Mouse (Mus musculus): ENCODE results near the gene Pitpnc1. TPM values are rescaled to one million over a fixed set of nuclear protein-coding genes. Genes with fewer than 3 reads are reported as not detected.

Gene Pitpnc1
- total RNA-seq, 2 experiments from 2014 or later = 51.2 to 54.5 TPM

DNA sequence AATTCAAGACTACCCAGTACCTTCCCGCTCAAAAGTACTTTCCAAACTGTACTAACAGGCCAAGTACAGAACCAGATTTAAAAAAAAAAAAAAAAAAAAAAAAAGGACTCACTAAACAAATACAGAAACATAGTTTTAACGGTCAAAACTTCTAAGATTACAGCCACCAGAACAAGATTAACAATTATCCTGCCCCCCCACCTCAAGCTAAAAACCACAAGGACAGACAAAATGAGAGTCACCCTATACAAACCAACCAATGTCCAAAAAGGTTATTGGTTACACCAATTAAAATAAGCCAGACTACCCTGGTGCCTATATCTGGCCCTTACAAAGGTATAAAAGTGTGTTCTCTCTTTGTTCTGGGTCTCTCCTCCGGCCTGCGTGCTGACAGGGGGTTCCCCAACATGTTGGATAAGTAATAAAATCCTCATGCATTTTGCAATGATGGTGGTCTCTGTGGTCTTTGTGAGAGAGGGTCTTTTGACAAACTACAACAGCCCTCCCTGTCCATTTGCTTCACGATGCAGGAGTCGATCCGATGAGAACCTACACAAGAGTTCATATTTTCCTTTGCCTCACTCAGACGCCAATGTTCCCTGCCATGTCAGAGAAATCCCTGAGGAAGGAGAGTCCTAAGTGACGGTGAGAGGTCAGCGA lies 54.5 kb downstream of the Pitpnc1 start:
- DNase-seq (ENCODE audit: low spot score in 2 of 2) = no peak
- intact Hi-C loops (cut with DNase I) = no loop called here

DNA sequence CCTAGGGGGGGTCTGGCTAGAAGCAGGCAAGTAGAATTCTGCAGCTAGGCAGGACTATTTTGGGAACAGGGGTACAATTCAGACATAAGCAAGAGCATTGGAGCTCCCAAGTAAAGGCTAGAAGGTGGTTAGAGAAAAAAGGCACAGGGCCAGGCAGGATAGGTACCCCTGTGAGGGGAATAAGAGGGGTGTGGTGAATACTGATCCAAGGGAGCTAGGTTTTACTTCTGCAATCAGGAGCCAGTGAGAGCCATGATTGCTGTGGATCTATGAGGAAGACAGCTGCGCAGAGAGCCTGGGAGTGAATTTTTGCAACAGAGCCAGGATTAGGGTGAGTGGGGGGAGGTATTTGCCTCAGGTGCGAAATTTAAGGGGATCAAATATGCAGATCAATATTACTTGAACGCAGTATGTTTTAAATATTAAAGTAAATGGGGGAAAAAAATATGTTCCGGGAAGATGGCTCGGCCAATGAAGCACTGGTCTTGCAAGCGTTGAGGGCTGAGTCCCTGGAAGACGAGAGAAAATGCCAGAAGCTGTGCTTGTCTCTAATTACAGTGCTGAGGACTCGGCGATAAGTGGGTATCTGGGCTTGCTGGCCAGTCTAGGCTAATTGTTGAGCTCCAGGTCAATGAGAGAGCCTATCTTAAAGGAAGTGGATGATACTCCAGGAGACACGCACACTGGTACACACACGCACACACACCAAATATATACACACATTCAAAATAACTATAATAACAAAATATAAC lies 55.3 kb downstream of the Pitpnc1 start:
- intact Hi-C loops (cut with DNase I) = loop anchor here (5.0 kb wide), 2 partner anchors 38 to 52 kb away; no protein-coding TSS in a partner anchor
- DNase-seq (ENCODE audit: low spot score in 2 of 2) = no peak

DNA sequence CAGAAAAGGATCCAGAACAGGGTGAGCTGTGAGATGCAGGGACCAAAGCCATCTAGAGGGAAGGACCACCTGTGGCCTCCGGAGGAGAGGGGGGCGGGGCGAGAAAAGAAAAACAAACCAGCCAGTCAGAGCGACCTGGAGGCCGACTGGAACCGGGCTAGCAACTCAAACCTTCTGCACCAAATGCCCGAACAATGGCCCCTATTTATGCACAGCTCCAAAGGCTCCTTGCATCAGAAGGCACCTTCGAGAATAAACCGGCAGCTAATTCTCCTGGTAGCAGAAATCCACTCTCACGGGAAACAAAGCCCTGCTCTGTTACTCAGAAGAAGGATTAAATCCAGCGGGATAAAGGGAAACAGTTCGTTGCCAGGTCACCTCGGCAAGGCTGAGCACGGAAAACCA lies 57.2 kb downstream of the Pitpnc1 start:
- intact Hi-C loops (cut with DNase I) = loop anchor here (5.0 kb wide), 2 partner anchors 36 to 54 kb away; no protein-coding TSS in a partner anchor
- peak; percentile 21 to 31 for DNase-seq (ENCODE audit: low spot score in 2 of 2)

DNA sequence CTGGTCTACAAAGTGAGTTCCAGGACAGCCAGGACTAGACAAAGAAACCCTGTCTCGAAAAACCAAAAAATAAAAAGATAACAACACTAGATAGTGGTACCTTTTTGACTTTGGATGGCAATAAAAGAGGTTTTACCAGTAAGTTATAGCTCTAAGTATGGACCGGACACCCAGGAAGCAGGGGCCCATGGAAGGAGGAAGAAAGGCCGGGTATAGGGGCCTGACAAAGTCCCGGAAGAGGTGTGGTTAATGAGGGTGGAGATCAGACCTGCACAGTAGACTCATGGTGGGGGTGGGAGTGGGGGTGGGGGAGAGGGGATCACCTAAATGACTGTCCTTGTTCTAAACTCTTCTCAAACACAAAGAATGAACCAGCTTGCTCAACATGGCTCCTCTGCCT lies 58.4 kb downstream of the Pitpnc1 start:
- intact Hi-C loops (cut with DNase I) = loop anchor here (5.0 kb wide), 2 partner anchors 35 to 55 kb away; no protein-coding TSS in a partner anchor

DNA sequence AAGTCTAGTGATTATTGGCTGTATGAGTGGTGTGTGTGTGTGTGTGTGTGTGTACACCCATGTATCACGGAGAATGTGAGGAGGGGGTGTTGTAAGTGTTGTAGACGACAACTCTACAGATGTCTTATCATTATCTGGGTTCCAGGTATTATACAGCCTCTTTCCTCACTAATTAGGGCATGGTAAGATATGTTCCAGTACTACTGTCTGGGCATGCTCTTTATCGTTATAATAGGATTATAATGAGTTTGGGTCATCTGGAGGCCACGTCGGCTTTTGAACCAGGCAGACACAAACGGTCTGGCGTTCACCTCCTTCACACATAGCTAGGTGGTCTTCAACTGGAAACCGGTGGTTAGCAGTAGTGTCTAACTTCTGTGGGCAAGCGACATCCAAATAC lies 58.9 kb downstream of the Pitpnc1 start:
- no peak for DNase-seq (ENCODE audit: low spot score in 2 of 2)
- intact Hi-C loops (cut with DNase I) = loop anchor here (5.0 kb wide), 2 partner anchors 34 to 56 kb away; no protein-coding TSS in a partner anchor

More for the DNA sequence above, 58.4 kb downstream of the Pitpnc1 start:
- DNase-seq (ENCODE audit: low spot score in 2 of 2) = no peak

DNA sequence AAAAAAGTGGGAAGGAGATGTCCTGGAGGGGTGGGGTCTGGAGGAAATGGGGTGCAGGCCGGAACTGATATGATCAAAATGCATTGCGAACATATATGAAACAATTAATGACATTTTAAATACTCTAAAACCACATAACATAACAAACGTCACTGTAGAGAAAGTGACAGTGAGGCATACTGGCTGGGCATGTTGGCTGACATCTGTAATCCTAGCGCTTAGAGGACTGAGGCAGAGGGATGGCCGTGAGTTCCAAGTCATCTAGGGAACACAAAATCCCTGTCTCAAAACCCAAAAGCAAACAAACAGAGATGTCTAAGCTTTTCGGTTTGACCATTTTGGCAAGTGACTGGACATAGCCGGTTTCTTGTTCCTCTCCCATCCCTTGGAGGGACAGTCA lies 59.7 kb downstream of the Pitpnc1 start:
- DNase-seq (ENCODE audit: low spot score in 2 of 2) = no peak
- intact Hi-C loops (cut with DNase I) = loop anchor here (5.0 kb wide), 2 partner anchors 34 to 56 kb away; no protein-coding TSS in a partner anchor

DNA sequence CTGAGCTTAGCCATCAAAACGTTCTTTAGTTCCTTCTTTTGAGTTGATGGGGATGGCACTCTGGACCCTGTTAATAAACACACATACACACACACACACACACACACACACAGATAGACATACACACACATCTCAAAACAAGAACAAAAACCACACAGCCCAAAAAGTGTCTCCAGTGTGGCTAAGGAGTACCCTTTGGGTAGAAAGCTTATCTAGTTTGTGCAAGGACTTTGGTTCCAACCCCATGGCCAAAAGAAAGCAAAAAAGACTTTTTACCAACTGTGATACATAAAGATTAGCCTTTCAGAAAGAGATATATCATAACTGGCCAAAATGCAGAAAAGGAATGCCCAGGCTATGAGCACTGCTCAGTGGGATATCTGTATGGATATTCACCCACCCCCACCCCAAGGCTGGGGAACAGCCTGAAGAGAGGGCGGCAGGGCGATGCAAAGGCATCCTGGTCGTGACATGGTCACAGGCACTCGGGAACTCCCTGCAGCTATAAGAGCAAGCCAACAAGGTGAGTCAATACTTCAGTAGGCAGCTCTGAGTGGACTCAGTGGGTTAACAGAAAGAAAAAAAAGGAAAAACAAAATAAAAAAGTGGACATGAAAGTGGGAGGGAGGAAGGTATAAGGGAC lies 60.3 kb downstream of the Pitpnc1 start:
- DNase-seq (ENCODE audit: low spot score in 2 of 2) = no peak
- intact Hi-C loops (cut with DNase I) = loop anchor here (5.0 kb wide), 2 partner anchors 33 to 57 kb away; no protein-coding TSS in a partner anchor

DNA sequence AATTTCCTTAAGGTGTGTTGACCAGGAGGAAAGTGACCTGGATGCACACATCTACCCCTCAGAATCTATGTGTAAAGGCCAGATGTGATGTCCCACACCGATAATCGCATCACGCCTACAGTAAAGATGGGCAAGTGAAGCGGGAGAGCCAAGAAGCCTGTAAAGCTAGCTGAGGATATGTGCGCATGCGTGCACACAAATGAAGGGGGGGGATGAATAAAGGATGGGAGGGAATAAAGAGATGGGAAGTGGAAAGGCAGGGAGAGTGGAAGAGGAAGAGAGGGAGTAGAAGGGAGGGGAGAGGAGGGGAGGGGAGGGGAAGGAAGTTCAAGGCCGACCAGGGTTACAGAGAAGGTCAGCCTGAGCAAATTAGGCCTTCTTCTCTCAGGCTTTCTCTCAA lies 61.6 kb downstream of the Pitpnc1 start:
- intact Hi-C loops (cut with DNase I) = no loop called here
- no peak for DNase-seq (ENCODE audit: low spot score in 2 of 2)

DNA sequence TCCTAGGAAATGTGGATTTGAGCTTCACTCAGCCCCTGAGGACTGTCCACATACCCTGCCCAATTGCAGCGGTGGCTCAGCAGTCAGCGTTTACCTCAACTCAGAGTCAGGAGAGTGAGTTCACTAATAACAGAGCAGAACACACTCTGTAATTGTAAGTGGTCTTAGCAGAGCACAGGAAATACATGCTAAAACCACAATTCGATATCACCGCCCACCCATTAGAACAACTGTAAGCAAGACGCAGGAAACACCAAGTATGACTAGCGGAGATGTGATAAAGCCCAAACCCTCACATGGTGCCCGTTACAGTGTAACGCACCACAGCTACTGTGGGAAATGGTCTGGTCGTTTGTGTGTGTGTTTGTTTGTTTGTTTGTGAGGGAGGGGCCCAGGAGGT lies 62.8 kb downstream of the Pitpnc1 start:
- DNase-seq (ENCODE audit: low spot score in 2 of 2) = no peak
- intact Hi-C loops (cut with DNase I) = no loop called here

DNA sequence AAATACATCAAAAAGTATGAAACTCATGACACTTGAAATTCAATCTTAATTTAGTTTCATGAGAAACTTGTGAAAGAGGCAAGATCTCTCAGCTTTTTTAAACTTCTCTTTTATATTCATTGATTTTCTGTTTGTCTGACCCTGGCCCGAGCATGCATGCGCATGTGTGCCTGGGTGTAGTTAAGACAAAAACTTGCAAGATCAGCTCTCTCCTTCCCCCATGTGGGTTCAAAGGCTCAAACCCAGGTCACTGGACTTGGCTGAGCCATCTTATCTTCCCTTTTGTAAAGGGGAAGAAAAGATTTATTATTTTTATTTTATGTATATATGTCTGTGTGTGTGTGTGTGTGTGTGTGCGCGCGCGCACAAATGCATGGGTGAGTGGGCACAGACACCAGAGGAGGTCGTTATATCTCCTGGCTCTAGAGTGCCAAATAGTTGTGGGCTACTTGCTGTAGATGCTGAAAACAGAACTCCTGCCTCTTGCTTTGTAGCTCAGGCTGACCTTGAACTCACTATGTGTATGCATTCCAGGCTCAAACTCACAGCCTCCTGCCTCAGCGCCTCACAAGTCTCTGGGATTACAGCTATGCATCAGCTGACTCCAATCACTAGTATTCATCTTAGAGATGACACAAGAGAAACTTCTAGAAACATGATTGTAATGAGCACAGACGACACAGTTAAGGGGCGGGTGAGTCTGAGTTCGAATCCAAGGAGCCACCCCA lies 64.7 kb downstream of the Pitpnc1 start:
- no peak for DNase-seq (ENCODE audit: low spot score in 2 of 2)
- intact Hi-C loops (cut with DNase I) = no loop called here

DNA sequence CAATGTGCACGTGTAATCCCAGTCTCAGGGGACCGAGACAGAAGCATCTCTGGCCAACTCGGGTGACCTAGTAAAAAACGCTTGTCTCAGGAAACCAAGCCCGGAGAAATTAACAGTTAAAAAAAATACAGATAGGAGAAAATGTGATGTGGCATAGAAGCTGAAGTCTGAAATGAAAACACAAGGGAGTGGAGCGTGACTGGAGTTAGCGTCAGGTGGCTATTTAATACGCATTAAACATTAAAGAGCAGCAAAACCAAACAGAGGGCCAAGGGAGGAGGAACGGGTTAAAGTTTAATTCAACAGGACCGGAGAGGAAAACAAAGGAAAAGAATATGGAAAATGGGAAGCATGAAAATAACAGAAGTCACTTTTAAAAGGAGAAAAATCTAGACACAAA lies 67.2 kb downstream of the Pitpnc1 start:
- intact Hi-C loops (cut with DNase I) = no loop called here
- DNase-seq (ENCODE audit: low spot score in 2 of 2) = no peak

DNA sequence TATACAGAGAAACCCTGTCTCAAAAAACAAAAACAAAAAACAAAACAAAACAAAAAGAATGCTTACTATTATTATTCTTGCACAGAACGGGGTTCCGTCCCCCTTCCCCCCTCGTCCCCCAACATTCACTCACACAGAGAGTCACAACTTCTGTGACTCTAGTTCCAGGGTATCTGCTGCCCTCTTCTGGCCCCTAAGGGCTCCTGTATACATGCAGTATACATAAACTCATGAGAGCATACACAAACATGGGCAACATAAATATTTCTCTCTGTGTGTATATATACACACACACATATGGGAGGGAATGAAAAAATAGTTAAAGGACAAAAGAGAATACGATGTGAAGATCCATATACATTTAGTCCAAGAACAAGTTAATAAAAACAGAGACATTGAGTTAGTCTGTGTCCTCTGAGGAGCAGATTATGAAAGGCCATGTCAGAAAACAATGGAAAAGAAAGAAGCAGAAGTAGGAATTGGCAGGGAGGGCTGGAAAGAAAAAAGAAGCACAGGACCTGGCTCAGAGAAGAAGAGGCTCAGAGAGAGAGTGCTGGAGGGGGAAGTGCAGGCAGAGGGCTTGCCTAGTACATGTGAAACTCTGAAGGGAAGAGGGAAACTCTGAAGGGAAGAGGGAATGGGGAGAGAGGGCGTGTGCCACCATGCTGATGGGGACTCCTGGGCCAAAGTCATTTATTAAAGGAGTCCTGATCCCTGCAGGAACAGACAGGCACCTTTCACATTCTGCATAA lies 68.5 kb downstream of the Pitpnc1 start:
- intact Hi-C loops (cut with DNase I) = no loop called here
- DNase-seq (ENCODE audit: low spot score in 2 of 2) = no peak

DNA sequence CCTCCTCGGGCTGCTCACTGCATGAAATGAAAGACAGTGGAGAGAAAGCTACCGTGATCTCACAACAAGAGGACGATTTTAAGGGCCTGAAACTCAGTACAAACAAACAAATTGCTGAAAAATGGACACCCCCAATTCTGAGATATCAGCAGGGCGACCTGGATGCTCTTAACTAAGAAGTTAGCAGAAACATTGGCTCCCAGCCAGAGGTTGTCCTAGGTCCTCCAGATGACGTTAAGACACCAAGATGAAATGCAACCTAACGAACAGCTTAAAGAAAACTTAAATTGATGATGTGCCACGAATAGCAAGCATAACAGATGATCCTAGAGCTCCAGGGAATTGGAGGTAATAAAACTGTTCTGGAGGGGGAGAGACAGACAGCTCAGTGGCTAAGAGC lies 69.7 kb downstream of the Pitpnc1 start:
- intact Hi-C loops (cut with DNase I) = no loop called here
- DNase-seq (ENCODE audit: low spot score in 2 of 2) = no peak

DNA sequence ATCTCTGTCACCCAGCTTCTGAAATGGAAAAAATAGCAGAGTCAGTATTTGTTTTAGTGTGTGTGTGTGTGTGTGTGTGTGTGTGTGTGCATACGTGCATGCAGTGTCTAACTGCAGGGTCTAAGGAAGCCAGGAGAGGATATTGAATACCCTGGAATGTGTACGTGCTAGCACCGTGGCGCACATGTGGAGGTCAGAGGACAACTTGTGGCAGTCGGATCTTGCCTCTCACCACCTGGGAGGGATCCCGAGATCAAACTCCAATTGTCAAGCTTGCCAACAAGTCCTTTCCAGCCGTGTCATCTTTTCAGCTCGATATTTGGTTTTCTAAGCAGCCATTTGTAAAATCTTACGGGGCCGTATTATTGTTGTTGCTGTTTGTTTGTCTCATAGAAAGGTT lies 70.5 kb downstream of the Pitpnc1 start:
- intact Hi-C loops (cut with DNase I) = no loop called here
- DNase-seq (ENCODE audit: low spot score in 2 of 2) = no peak

DNA sequence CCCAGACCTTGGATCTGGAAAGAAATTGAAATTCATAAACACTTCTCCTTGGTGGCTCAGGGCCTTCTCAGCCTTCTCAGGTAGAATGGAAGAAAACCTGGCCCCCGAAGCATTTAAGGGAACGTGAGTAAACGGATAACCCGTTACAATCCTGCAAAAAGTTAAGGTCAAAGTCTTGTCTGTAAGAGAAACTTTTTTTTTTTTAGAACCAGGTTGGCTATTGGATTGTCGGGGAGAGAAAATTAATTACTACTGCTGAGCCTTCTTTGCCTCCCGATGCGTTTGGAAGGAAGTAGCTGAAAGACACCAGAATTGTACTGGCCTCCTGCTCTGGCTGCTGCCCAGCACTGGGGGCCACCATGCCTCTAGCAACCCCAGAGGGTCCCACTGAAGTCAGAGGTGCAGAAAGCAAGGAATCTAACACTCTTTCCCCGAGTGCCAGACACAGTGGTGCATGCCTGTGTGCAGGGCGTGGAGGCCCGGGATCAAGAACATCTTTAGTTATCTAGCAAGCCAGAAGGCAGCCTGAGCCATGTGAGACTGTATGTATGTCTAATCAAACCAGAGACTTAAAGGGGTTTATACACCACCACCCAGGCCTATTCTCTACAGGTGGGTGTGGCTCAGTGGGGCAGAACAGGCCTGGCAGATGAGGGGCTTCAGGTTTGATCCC lies 73.0 kb downstream of the Pitpnc1 start:
- DNase-seq (ENCODE audit: low spot score in 2 of 2) = no peak
- intact Hi-C loops (cut with DNase I) = loop anchor here (10.0 kb wide), 1 partner anchor 183 kb away; no protein-coding TSS in a partner anchor

DNA sequence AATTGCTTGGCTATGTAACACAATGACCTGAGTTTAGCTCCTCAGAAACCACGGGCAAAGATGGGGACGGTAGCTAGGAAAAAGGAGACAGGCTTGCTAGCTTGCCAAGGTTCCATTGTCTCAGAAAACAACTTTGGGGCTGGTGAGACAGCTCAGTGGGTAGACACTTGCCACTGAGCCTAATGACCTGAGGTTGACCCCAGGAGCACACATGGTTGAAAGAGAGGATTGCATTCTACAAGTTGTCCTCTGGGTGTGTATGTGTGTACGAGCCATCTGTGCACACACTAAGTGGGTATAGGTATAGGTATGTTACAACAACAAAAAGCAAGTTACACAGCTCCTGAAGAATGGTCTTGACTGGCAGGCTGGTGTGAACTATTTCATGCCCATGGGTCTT lies 76.3 kb downstream of the Pitpnc1 start:
- DNase-seq (ENCODE audit: low spot score in 2 of 2) = no peak
- intact Hi-C loops (cut with DNase I) = loop anchor here (10.0 kb wide), 1 partner anchor 179 kb away; no protein-coding TSS in a partner anchor

DNA sequence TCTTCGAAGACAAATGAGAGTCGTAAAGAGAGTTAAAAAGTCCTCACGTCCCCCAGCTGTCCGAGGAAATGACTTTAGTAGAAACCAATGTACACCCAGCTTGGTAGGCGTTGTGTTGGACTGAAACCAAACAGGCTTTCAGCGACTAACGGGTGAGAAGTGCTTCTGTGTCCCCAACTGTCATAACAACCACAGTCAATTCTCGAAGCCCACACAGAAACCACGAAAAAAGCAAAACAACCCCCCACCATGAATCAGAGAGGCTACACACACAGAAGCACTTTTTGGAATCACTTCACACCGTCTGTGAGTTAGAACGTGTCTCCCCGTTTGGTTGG lies 76.7 kb downstream of the Pitpnc1 start:
- no peak for DNase-seq (ENCODE audit: low spot score in 2 of 2)
- intact Hi-C loops (cut with DNase I) = loop anchor here (10.0 kb wide), 1 partner anchor 179 kb away; no protein-coding TSS in a partner anchor

DNA sequence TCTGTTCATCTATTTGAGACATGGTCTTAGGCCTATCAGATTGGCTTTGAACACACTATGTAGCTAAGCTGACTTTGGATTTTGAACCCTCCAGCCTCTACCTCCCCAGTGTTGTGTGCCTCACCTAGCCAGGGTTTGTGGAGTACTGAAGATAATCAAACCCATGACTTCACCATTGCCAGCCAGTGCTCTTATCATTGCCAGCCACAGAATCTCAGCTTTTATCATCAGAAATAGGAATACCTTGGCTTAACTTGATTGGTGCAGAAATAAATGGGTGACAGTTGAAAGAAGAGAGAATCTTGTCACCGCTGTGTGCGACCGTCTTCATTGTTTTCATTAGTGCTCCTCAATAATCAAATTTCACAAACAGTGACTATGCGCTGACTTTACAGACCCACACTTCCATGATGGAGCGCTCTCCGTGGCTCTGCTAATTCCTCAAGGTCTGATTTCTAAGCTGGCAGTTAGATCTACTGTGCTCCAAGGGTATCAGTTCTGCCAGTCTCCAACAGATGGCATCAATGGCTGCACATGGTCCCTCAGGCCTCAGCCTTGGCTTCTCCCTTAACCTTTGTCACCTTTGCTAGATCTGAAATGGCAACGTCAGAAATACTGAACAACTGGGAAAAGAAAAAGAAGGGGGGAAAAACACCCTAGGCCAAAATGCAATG lies 77.2 kb downstream of the Pitpnc1 start:
- DNase-seq (ENCODE audit: low spot score in 2 of 2) = no peak
- intact Hi-C loops (cut with DNase I) = loop anchor here (10.0 kb wide), 1 partner anchor 178 kb away; no protein-coding TSS in a partner anchor

Measured in left cerebral cortex, postnatal 36 days (tissue).